Mouse (Mus musculus) layer of hippocampus, postnatal 10 days (tissue): ENCODE results near the gene Vmn2r112. TPM values are rescaled to one million over a fixed set of nuclear protein-coding genes. Genes with fewer than 3 reads are reported as not detected.
"Not testable (repeated sequence)": the region's sequence is repeated elsewhere in the genome, so short reads cannot be mapped to it uniquely, and the experiment has no call there.

Experiments used
- DNase-seq, 2 experiments: peaks; one replicate each; pipeline ENCODE4 v3.0.0; 2021; ENCODE audit warnings: low spot score in 2 of 2
- long read RNA-seq: library from polyadenylated mRNA; stranded (forward); transcript quantifications from one replicate; pipeline ENCODE4 v2.0.0, GENCODE M21; 2023
- total RNA-seq, 2 experiments: library from RNA; stranded (reverse); gene quantifications; 2 replicates each; pipeline ENCODE4 v1.2.3; 2021

Vmn2r112 gene
- not detected for total RNA-seq
- long read RNA-seq, result 0 reads

- not testable (repeated sequence) for DNase-seq
Measured at GRCm38 (mm10) chr17:22600651-22601050, at the start of gene Vmn2r112. Gene Vmn2r112, plus strand, starts transcription at chr17:22600951.

DNA sequence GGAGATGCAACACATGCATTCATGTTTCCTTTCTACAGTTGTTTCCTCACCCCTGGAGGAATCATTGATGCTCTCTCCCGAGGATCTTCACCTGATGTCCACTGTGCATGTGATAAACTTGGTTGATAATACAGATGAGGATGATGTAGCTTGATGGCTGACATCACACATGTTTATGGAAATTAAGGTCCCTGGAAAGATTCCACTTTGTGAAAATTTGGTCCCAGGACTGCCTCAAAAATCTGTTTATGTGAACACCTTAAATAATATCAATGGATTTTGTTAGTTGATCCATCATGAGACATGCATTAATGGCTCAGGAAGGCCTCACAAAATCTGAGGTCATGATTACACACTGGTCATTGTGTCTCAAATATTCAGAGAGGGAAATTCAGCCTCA is 27.4 kb upstream of the Vmn2r112 start, which contains the start of gene Vmn2r111:
Gene Vmn2r111 (minus strand): TSS at position 101 of the 400 bp plus-strand sequence.
- not testable (repeated sequence) for DNase-seq

DNA sequence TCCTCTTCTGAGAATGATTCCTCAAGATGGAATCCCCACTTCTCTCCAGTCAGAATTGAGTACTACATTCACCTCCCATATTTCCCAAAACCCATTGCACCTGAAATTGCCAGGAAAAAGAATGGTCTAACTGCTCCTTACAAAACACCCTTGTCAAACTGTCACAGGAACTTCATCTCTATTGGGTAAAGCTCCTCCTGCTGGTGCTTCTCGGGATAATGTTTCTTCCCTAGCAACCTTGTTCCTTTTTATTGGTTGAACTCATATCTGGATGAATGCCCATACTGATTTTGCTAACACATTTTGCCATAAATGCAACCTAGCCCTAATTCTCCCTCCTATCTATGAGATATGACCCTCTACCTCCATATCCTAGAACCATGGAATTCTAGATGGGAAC is 29.9 kb downstream of the Vmn2r112 start:
- DNase-seq, result no peak

Other genes with a start within 250 kb of the Vmn2r112 start
- gene Zfp944, start 239.6 kb upstream of the Vmn2r112 start, total RNA-seq, result 10 to 100 TPM; 10.1 to 10.7 TPM
- gene Zfp758, start 239.5 kb upstream of the Vmn2r112 start, total RNA-seq, result 10 to 100 TPM; 10.4 to 11.3 TPM
- gene Zfp946, start 176.7 kb upstream of the Vmn2r112 start, total RNA-seq, result 10 to 100 TPM; 12.2 to 13.3 TPM
- gene Vmn2r111, start 27.5 kb upstream of the Vmn2r112 start, total RNA-seq, result not detected